Mouse (Mus musculus) ES-E14 (cell line): ENCODE results near the gene Clca3a2. TPM values are rescaled to one million over a fixed set of nuclear protein-coding genes. Genes with fewer than 3 reads are reported as not detected.

Experiments used
- total RNA-seq: library from RNA; depleted of rRNA; stranded (reverse); fragments of 300-350 nt; gene quantifications from 2 replicates; pipeline ENCODE4 v1.2.3, GENCODE M21; 2012; rRNA removed

Gene Clca3a2
- total RNA-seq, 1 experiment: 0.31 TPM

Other genes with a start within 250 kb of the Clca3a2 start
- gene Hs2st1, start 249.3 kb downstream of the Clca3a2 start, total RNA-seq: 29.2 and 29.9 TPM in 2 replicates
- gene Selenof, start 249.2 kb downstream of the Clca3a2 start, total RNA-seq: 513 and 583 TPM in 2 replicates
- 19.4 and 36.2 TPM in 2 replicates for gene Sh3glb1, start 99.2 kb downstream of the Clca3a2 start, total RNA-seq
- 0.21 and 0.45 TPM in 2 replicates for gene Clca3a1, start 58.5 kb downstream of the Clca3a2 start, total RNA-seq
- 0.85 and 0.90 TPM in 2 replicates for gene Clca3b, start 29.9 kb upstream of the Clca3a2 start, total RNA-seq
- gene Clca4b, start 113.0 kb upstream of the Clca3a2 start, total RNA-seq: 0.21 and 0.22 TPM in 2 replicates
- gene Clca4a, start 155.6 kb upstream of the Clca3a2 start, total RNA-seq: 0.16 and 0.22 TPM in 2 replicates
- 0.09 and 0.16 TPM in 2 replicates for gene Clca1, start 213.3 kb upstream of the Clca3a2 start, total RNA-seq